Mouse (Mus musculus) E14TG2a.4 (cell line): ENCODE measurements around the gene Zgpat.

Experiments
- H3K27me3 ChIP-seq: 2 replicates; pipeline ENCODE4 v1.6.1; 2014; ENCODE audit warnings: low read length, control low read depth; ENCODE audit not compliant: insufficient read depth
- H3K36me3 ChIP-seq: 2 replicates; pipeline ENCODE4 v1.6.1; 2014; ENCODE audit warnings: low read length, control low read depth; ENCODE audit not compliant: insufficient read depth
- H3K4me1 ChIP-seq: replicated peaks from 2 replicates; pipeline ENCODE4 v1.6.1; 2014; ENCODE audit warnings: low read depth, low read length, control low read depth
- H3K4me3 ChIP-seq: replicated peaks from 2 replicates; pipeline ENCODE4 v1.5.1; 2014; ENCODE audit warnings: mild to moderate bottlenecking, low read length
- H3K9me3 ChIP-seq: 2 replicates; pipeline ENCODE4 v1.6.1; 2014; ENCODE audit warnings: low read length, control low read depth
- CTCF ChIP-seq: conservative IDR thresholded peaks from 2 replicates; pipeline ENCODE4 v1.5.1; 2014; ENCODE audit warnings: low read length
- NANOG ChIP-seq: IDR thresholded peaks from 2 replicates; pipeline ENCODE4 v1.6.1; 2014; ENCODE audit warnings: borderline replicate concordance, low read length, mixed read lengths
- POU5F1 ChIP-seq: IDR thresholded peaks from 2 replicates; pipeline ENCODE4 v1.6.1; 2014; ENCODE audit warnings: low read length, borderline replicate concordance

Zgpat gene

DNA sequence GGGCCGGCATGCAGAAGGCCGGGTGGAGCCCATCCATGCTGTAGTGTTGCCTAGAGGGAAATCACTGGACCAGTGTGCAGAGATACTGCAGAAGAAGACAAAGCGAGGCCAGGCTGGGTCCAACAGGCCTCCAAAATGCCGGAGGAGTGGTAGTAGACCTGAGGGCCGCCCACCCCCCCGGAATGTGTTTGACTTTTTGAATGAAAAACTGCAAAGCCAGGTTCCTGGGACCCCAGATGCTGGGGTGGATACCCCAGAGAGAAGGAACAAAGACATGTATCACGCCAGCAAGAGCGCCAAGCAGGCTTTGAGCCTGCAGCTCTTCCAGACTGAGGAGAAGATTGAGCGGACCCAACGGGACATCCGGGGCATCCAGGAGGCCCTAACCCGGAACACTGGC, 15.1 kb downstream of the Zgpat start, which contains the start of gene Lime1:
TSS of gene Lime1 (plus strand) at position 301 of the 400 bp plus-strand sequence.
- no peaks in the 10 kb centered on the region for H3K27me3 ChIP-seq
- peaks cover 82% of the 10 kb centered on the region for H3K36me3 ChIP-seq
- no peak within 1 kb of the TSS for H3K4me3 ChIP-seq
- H3K9me3 ChIP-seq, result no peaks in the 10 kb centered on the region
- H3K4me1 ChIP-seq, result peaks cover 12% of the 10 kb centered on the region
- TF ChIP-seq CTCF, result no peak
- TF ChIP-seq NANOG, result no peak
- no peak for TF ChIP-seq POU5F1

DNA sequence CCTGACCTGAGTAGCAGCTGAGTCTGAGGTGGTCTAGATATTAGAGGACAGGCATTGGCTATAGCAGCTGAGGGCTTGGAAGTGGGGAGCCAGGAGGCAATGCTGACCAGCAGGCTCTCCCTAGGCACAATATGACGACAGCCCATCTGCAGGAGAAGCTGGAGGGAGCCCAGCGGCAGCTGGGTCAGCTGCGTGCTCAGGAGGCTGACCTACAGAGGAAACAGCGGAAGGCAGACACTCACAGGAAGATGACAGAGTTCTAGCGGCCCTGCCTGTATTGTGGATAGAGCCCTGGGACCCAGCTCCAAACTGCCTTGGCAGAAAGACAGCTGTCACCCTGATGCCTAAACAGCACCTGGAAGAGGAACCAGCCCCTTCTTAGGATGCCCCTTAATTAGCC, 15.5 kb downstream of the Zgpat start:
- Histone ChIP-seq H3K4me1 (peaks cover 17% of the 10 kb centered on the region), H3K36me3 (peaks cover 87% of the 10 kb centered on the region), H3K27me3 (no peaks in the 10 kb centered on the region), H3K4me3 (no peak overlapping the region), H3K9me3 (no peaks in the 10 kb centered on the region)
- no peak for TF ChIP-seq NANOG
- no peak for TF ChIP-seq POU5F1

DNA sequence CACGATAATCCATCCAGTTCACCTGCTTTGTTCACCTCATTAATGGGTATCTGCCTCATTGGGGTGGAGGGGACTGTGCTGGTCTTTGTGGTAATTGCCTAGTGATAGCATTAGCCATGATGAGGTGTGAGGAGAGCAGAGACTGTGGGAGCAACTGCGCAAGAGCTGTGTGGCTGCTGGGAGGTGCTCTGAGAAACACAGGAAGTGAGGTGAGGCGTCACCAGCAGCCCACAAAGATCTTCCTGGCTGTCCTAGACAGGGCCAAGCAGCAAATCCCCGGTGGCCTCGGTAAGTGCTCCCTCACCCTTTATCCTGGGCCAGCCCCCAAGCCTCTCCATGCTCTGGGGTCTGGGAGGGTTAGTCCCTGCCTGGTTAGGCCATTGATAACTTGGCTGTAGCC, 16.4 kb downstream of the Zgpat start:
- no peak for TF ChIP-seq POU5F1
- no peak for TF ChIP-seq NANOG
- no peak for TF ChIP-seq CTCF
- Histone ChIP-seq H3K36me3 (peaks cover 94% of the 10 kb centered on the region), H3K27me3 (no peaks in the 10 kb centered on the region), H3K9me3 (no peaks in the 10 kb centered on the region), H3K4me1 (peaks cover 18% of the 10 kb centered on the region), H3K4me3 (no peak overlapping the region)

DNA sequence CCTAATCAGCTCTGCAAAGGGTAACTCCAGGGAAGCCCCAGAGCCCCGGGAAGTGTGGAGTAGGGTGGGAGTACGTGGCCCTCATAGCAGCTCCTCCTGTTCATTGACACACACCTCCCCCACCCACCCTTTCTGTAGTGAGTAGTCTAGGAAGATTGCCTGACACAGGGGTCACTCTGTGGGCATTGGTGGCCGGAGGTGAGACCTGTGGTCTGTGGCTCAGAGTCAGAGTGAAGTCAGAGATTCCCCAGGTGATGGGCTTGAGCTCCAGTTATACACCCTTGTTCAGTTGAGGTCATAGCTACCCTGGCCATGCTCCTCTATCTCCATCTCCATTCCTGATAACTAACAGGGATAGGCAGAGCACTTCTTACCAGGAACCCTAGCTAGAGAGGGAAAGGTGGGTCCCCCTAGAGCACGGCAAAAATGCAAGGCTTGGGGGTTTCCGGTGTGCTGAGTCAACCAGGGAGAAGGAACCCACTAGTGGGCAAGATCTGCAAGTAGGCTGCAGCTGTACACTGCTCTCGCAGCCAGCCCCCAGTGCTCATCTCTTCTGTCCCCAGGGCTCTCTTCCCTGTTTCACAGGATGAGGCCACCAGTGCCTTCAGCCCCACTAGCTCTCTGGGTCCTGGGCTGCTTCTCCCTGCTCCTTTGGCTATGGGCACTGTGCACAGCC, 17.0 kb downstream of the Zgpat start:
- H3K27me3 ChIP-seq, result no peaks in the 10 kb centered on the region
- peaks cover 18% of the 10 kb centered on the region for H3K4me1 ChIP-seq
- no peaks in the 10 kb centered on the region for H3K9me3 ChIP-seq
- peaks cover 95% of the 10 kb centered on the region for H3K36me3 ChIP-seq
- TF ChIP-seq NANOG (no peak), CTCF (no peak), POU5F1 (no peak)
- H3K4me3 ChIP-seq, result no peak overlapping the region

DNA sequence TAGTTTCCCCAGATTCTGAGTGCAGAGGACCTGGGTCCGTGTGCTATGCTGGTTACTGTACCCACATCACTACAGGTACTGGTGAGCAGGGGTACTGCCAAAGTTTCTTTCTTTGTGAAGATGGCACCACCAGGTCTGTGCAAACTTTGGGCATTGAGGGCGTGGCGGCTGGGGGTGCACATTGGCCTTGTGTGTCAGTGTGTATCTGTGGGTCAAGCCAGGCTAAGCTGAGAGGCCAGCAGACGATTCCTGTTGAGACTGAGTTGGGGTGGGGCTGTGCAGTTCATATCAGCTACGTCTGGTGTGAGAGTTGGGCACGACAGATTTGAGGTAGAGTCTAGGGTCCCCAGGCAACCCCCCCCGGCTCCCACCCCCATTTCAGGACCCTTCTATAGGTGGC, 19.7 kb downstream of the Zgpat start:
- H3K4me1 ChIP-seq, result peaks cover 18% of the 10 kb centered on the region
- H3K36me3 ChIP-seq, result peaks cover 79% of the 10 kb centered on the region
- no peak overlapping the region; the same call in 1 of the 2 replicates for H3K4me3 ChIP-seq
- no peaks in the 10 kb centered on the region for H3K9me3 ChIP-seq
- TF ChIP-seq CTCF (no peak), NANOG (no peak), POU5F1 (no peak)
- no peaks in the 10 kb centered on the region for H3K27me3 ChIP-seq

DNA sequence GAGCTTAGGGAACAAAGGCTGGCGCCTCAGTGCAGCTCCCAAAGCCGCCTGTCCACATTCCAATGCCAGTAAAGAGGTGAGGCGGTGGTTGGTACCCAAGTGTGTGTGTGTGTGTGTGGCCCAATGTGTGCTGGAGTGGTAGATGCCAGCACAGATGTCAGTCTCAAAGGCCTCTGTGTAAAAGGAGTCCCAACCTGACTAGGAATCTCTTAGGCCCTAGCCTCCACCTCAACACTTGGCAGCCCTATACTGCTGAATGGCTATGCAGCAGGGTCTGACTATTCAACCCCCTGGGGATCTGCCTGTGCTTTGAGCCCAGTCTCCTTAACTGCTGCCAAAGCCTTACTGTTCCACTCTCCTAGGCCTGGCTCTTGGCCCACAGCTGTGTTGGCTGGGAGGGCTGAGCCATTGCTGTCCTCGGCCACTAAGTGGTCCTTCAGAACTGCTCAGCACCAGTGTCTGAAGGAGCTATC, 20.2 kb downstream of the Zgpat start:
- H3K9me3 ChIP-seq, result no peaks in the 10 kb centered on the region
- no peaks in the 10 kb centered on the region for H3K27me3 ChIP-seq
- peaks cover 74% of the 10 kb centered on the region for H3K36me3 ChIP-seq
- H3K4me1 ChIP-seq, result peaks cover 18% of the 10 kb centered on the region
- TF ChIP-seq NANOG (no peak), CTCF (no peak), POU5F1 (no peak)
- H3K4me3 ChIP-seq, result no peak overlapping the region; the same call in 1 of the 2 replicates

DNA sequence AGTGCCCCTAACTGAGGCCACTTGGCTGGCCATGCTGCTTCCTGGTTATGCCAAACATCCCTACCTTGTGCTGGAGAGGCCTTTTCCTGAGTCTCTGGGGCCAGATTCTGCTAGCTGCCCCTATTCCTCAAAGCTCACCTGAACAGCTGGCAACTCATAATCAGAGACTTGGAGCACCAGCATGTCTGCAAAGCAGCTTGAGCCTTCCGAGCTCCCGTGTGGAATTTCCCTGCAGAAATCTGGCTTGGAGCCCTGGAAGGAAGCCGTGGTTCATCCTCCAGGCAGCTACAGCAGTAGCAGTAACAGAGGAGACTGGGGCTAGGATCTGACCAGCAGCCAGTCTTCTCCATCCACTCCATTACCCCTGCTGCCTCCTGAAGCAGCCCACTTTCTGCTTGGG, 21.2 kb downstream of the Zgpat start:
- no peak for TF ChIP-seq NANOG
- TF ChIP-seq CTCF, result no peak
- no peak for TF ChIP-seq POU5F1
- Histone ChIP-seq H3K27me3 (no peaks in the 10 kb centered on the region), H3K36me3 (peaks cover 65% of the 10 kb centered on the region), H3K9me3 (no peaks in the 10 kb centered on the region), H3K4me3 (no peak overlapping the region), H3K4me1 (peaks cover 18% of the 10 kb centered on the region)

DNA sequence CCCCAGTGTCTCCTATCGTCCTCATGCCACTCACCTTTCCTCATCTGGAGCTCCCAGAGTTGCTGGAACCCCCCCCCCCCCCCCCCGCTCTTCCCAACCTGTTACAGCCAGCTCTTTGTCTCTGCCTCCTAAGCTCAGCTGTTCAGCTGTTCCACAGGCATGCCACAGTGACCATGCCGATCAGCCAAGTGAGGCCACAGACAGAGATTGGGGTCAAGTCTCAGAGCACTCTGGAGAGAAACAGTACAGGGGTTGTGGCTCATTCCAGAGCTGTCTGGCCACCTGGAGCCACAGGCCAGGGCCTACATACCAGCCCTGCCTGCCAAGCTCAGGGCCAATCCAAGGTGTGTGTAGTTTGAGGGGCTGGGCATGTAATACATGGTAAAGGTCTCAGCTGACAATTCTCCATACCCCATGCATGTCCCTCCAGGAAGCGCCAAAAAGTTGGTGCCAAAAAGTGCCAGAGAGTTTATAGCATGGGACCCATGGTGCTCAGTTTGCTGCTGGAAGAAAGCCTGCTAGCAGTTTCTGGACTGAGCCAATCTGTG, 22.0 kb downstream of the Zgpat start:
- Histone ChIP-seq H3K36me3 (peaks cover 56% of the 10 kb centered on the region), H3K4me3 (no peak overlapping the region), H3K4me1 (peaks cover 18% of the 10 kb centered on the region), H3K27me3 (no peaks in the 10 kb centered on the region), H3K9me3 (no peaks in the 10 kb centered on the region)
- TF ChIP-seq NANOG (no peak), CTCF (no peak), POU5F1 (no peak)
